Mouse (Mus musculus) adrenal gland, adult (tissue): ENCODE data around the gene Wnt9a.
A peak's percentile ranks its signal among the peaks of the same experiment; 100 is the strongest.

Source experiments
- DNase-seq, 2 experiments: peaks; one replicate each; pipeline ENCODE4 v3.0.0; 2022 to 2023; ENCODE audit warnings: low spot score in 1 of 2; ENCODE audit not compliant: inconsistent age in 2 of 2

Wnt9a gene

GRCm38 (mm10) chr11:59302700-59303569, 3.8 kb upstream of the Wnt9a start:
- DNase-seq = peak; percentile 81 to 95

DNA sequence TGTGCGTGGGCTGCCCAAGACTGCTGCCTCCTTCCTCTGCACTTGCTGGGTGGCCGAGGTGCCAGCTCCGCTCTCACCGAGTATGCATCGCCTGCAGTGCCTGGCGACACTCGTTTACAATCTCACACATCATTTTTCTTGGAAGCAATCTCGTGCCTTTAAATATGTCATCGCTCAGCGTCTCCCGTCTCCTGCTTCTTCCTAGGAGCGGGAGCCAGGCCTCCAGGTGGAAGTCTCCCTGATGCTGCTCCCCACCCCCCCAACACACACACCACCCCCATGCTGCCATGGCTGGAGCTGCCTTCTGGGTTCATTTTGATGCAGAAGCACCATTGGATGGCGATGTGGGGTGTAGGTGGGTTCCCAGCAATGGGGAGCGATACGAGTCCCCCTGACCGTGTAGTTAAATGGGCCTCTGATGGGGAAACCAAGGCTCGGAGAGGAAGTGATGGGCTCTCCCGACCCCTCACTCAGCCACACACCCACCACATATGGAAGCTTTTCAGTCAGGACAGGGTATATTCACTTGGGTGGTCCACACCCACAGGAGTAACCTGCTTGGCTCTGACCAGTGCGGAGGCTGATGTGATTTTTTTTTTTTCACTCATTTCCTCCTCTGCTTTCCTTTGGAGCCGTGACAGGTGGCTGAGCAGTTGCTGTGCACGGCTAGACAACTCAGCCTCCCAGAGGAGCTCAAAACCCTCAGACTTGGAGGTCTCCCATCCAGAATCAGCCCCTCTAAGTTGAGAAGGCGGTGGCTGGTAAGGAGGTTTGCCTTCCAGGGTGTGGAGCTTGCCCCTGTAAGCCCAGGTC, 1.5 kb upstream of the Wnt9a start:
- no peak for DNase-seq

DNA sequence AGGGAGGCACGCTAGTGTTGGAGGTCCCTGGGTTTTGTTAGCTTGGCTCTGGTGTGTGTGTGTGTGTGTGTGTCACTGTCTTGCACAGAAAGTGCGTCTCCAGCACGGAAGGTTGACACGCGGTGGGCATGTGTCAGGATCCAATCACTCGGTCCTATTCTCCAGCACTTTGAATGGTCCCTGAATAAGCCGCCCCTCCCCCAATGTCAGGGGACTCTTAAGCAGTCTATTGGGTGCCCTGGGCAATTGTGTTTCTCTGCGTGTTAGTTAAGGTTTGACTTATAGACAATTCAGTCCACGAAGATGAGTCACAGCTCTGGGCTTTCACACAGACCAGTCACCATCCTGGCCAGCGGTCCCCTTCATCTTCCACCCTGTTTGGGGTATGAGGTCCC, 910 bp upstream of the Wnt9a start:
- no peak for DNase-seq

- peak; percentile 84 to 93 for DNase-seq
These were observed 865 bp downstream of the Wnt9a start for GRCm38 (mm10) chr11:59307422-59308163.

GRCm38 (mm10) chr11:59308164-59308542, 1.4 kb downstream of the Wnt9a start:
- no peak for DNase-seq

DNA sequence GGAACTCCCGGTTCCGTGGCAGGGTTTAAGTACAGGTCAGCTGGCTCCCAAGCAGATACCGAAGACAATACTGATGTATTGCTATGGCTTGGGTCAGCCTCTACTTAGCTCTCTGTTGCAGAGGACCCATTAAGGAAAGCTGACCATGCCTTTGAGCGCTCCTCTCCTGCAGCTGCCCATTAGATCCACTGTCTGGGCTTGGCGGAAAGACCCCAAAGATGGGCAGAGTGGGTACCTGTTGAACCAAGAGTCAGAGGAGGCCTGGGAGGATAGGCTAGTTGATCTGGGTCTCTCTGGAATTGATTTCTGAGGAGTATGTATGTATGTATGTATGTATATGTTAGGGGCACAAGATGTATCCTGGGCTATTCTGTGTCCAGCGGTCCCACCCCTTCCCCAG, 1.9 kb downstream of the Wnt9a start:
- DNase-seq = no peak

DNA sequence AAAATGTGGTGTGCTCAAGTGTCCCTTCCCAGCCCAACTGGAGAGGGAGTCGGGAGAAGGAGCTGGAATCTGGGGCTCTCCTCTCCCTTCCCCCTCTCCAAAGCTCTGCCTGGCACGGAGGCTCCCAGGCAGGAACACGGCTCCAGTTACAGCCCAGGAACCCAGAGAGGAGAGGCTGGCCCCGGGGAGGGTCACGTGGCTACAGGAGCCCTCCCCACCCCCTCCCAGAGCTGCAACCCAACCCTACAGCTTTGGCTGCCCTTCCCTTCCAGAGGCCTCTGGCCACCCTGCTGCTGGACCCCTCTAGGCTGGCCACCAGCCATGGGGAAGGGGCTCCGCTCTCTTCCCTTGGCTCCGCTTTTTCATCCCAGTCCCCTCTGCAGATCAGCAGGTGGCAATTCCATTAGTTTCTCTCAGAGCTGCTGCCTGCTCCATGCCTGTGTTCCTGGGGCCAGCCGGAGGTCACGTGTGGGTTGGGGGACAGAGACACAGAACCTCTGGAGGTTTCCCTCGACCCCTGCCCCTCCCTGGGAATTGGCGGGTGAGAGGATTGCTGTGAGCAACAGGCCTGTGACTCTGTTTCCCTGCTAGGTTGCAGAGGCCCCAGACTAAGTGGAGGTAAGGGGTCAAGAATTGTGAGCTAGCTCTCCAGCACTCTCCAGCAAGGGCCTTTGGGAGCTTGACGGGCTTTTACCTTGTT, 2.5 kb downstream of the Wnt9a start:
- no peak for DNase-seq

DNA sequence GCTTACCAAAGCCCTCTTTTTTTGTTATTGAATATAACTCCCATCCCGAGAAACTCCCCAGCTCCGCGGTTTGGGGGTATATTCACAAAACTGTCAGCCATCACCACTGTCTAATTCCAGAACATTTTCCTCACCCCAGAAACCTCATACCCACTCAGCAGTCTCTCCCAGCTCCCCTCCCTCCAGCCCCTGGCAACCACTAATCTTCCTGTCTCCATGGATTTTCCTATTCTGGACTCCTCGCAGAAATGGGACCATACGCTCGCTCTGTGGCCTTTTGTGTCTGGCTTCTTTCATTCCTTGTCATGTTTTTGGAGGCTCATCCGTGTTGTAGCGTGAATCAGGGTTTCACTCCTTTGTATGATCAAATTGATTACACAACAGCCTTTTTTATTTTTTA, 3.2 kb downstream of the Wnt9a start:
- DNase-seq = no peak

- DNase-seq = no peak
These were observed 5.3 kb downstream of the Wnt9a start for GRCm38 (mm10) chr11:59312060-59312459.

DNA sequence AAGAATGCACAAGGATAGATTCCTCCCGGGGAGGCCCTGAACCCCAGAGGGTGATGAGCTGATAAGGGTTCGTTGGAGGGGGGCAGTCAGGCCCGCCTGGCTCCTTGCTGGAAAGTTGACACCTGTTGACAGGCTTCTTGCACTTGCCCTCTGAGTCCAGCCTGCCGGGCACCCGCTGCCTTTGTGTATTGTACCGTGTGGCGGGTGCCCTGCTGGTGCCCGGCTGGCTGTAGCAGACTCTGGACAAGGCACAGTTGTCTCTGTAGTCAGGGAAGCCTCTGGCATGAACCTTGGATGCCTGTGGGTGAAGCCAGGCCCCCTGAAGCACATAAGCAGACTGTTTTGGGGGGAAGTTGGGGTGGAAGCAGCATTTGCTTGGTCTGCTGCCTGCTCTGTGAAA, 5.8 kb downstream of the Wnt9a start:
- DNase-seq = no peak

DNA sequence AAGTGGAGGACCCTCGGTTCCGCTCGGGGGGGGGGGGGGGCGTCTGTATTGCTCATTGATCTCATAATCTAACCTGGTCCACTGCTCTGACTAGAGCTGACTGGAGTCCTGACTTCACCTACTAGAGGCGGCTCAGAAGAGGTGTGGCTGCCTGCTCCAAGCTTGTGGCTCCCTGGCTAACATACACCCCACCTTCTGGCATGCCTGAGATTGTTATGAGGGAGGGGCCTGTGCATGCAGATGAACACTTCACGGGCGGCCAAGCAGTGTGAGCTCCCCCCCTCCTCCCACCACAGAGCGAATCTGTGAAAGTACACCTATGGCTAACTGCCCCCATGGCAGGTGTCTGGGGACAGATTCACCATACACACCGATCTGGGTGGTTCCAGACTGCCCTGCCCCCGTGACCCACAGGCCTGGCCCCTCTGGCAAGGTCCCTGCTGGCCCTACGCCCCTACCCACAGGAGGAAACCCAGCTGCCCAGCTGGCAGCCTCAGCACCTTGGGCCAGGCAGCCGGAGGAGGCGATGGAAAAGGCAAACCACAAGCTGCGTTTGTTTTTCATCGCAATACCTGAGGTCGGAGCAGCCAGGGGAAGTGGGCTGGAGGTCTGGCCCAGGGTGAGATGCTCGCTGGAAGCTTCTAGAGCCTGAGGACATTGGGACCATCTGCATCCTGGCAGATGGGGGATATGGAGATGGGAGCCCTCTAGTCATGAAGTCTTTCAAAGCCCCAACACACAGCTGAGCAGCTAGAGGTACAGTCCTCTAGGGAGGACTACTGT, 6.5 kb downstream of the Wnt9a start:
- DNase-seq = no peak

DNA sequence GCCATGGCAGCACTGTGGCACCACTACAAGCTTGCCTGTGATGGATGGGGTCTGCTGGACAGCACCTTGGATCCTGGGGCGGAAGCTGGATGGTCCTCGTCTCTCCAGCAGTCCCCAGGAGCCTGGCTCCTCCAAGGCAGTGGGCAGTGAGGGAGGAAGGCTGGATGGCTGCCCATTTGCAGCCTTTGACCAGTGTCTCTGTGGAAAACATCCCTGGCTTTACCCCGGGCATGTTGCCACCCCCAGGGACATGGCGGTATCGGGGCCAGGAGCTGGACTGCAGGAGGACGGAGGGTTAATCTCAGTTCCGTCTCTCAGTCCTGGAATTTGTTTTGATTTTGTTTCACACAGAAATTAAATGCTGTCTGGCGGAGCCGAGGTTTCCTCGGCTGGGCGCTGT, 7.2 kb downstream of the Wnt9a start:
- DNase-seq = no peak

DNA sequence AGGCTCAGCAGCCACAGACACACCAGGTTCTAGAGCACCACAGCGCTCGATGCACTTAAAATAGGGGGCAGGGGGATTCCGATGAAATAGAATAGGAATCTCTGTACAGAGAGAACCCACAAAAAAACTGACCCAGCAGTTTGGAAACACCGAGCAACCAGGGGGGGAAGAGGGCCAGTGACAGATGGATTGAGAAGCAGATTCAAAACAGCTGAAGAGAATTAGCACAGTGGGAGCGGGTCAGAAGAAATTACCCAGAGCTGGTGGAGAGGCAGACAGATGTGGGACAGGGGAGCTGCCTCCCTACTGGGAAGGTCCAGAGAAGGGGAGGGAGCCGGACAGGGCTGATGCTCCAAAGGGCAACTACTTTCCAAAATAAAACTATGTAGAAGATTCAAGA, 9.8 kb downstream of the Wnt9a start:
- DNase-seq = no peak

GRCm38 (mm10) chr11:59322988-59323387, 16.3 kb downstream of the Wnt9a start:
- no peak for DNase-seq

GRCm38 (mm10) chr11:59324777-59325176, 18.0 kb downstream of the Wnt9a start:
- DNase-seq = no peak

DNA sequence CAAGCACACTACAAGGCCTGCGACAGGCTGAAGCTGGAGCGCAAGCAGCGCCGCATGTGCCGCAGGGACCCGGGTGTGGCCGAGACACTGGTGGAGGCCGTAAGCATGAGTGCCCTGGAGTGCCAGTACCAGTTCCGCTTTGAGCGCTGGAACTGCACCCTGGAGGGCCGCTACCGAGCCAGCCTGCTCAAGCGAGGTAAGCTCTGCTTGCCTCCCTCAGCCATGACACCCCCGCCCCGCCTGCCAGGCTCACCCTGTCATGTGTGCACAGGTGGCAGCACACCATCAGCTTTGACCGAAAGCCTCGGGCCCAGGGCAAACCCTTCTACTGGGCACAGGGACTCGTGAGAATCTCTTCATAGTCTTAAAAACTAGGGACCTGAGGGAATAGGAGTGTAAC, 20.9 kb downstream of the Wnt9a start:
- DNase-seq = no peak

DNA sequence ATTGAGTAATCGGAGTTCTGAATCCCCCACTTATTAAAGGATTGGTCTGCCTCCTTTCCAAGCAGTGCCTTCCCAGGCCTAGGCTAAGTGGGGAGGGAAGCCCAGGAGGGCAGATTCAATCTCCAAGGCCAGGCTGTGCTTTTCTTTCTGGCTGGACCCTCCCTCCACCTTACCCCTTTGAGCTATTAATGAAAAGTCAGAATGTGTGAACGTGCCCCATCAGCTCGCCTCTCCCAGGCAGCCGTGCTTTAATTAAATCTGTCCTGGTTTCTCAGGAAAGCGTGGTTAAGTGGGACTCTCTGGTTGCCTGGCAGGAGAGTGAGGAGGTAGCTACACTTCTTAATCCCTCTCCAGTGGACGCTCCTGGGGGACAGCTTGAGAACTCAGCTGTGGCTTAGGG, 22.9 kb downstream of the Wnt9a start:
- no peak for DNase-seq

DNA sequence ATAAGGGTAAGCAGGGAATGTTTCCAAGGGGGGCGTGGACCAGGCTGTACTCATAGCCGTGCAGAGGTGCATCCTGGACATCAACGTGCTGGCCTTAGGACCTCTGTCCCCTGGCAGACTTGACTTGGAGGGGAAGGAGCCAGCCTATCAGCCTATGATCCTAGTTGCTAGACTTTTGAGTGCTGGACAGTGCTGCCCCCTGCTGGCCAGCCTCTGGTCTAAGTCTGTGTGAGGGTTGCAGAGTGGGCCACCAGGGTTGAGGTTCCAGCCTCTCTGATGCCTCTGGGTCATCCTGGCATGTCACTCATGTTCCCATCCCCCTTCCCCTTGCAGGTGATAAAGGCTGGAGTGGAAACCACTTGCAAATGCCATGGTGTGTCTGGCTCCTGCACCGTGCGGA, 23.8 kb downstream of the Wnt9a start:
- DNase-seq = peak; percentile 42 to 79

GRCm38 (mm10) chr11:59331167-59331869, 24.6 kb downstream of the Wnt9a start:
- no peak for DNase-seq

DNA sequence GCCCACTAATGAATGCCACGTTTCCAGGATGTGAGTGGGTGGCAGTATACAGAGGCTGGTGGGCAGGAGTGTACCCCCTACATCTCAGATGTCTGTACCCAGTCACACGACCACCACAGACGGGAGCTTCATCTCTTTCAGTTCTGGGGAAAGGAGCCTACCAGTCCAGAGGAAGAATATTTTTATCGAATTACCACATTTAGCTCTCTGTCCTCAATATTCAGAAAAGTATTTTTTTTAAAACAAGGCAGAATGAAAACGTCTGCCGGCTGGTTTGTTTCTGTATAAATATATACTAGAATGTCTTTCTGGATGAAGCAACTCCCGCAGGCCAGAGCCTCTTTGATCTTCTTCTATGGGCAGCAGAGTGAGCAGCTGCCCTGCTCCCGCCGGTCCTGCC, 26.2 kb downstream of the Wnt9a start:
- no peak for DNase-seq
